Mouse (Mus musculus): ENCODE data around the gene Fxyd1. TPM values are rescaled to one million over a fixed set of nuclear protein-coding genes. Genes with fewer than 3 reads are reported as not detected.

The Fxyd1 gene
- polyA plus RNA-seq, 1 experiment from 2014 or later = 21.8 TPM

- no peak overlapping the region for H3K9ac ChIP-seq (ENCODE audit: low read length)
- no peak overlapping the region for H3K4me2 ChIP-seq (ENCODE audit: low read depth)
- H3K4me1 ChIP-seq (ENCODE audit: control insufficient read depth, insufficient read depth, low read length) = peaks cover 2% of the 10 kb centered on the region; the same call in 1 of the 2 replicates
- WGBS = 58% methylated on average over 7 of the region's 7 CpGs
- no peak for DNase-seq (ENCODE audit: low spot score)
- no peaks in the 10 kb centered on the region for H3K27me3 ChIP-seq (ENCODE audit: control insufficient read depth, insufficient read depth, low read length)
- no peak for ATAC-seq (ENCODE audit: insufficient read depth, low FRiP score, low TSS enrichment)
- no peaks in the 10 kb centered on the region for H3K36me3 ChIP-seq (ENCODE audit: control insufficient read depth, insufficient read depth, low read length)
- H3K9me3 ChIP-seq (ENCODE audit: control insufficient read depth, low read length) = no peaks in the 10 kb centered on the region
- H3K27ac ChIP-seq (ENCODE audit: low read depth, low read length) = 0 out of 2 replicates have a peak overlapping the region, but pooled peaks have one; percentile 6
- H3K4me3 ChIP-seq (ENCODE audit: low read depth, low read length) = no peak overlapping the region
Measured at GRCm38 (mm10) chr7:31074061-31074712, 17.2 kb upstream of the Fxyd1 start.

- Histone ChIP-seq H3K4me2 (ENCODE audit: low read depth) (no peak overlapping the region), H3K4me1 (ENCODE audit: control insufficient read depth, insufficient read depth, low read length) (peaks cover 2% of the 10 kb centered on the region; the same call in 1 of the 2 replicates), H3K27me3 (ENCODE audit: control insufficient read depth, insufficient read depth, low read length) (no peaks in the 10 kb centered on the region), H3K36me3 (ENCODE audit: control insufficient read depth, insufficient read depth, low read length) (no peaks in the 10 kb centered on the region), H3K27ac (ENCODE audit: low read depth, low read length) (no peak overlapping the region), H3K9me3 (ENCODE audit: control insufficient read depth, low read length) (no peaks in the 10 kb centered on the region), H3K9ac (ENCODE audit: low read length) (no peak overlapping the region), H3K4me3 (ENCODE audit: low read depth, low read length) (no peak overlapping the region)
- no peak for DNase-seq (ENCODE audit: low spot score)
- no peak for ATAC-seq (ENCODE audit: insufficient read depth, low FRiP score, low TSS enrichment)
Measured at GRCm38 (mm10) chr7:31073546-31073945, 16.5 kb upstream of the Fxyd1 start.

- Histone ChIP-seq H3K4me2 (ENCODE audit: low read depth) (no peak overlapping the region), H3K27me3 (ENCODE audit: control insufficient read depth, insufficient read depth, low read length) (no peaks in the 10 kb centered on the region), H3K4me1 (ENCODE audit: control insufficient read depth, insufficient read depth, low read length) (peaks cover 2% of the 10 kb centered on the region; the same call in 1 of the 2 replicates), H3K4me3 (ENCODE audit: low read depth, low read length) (no peak overlapping the region), H3K36me3 (ENCODE audit: control insufficient read depth, insufficient read depth, low read length) (no peaks in the 10 kb centered on the region), H3K9me3 (ENCODE audit: control insufficient read depth, low read length) (no peaks in the 10 kb centered on the region), H3K27ac (ENCODE audit: low read depth, low read length) (no peak overlapping the region), H3K9ac (ENCODE audit: low read length) (no peak overlapping the region)
- ATAC-seq (ENCODE audit: insufficient read depth, low FRiP score, low TSS enrichment) (no peak), DNase-seq (ENCODE audit: low spot score) (no peak)
- 26% methylated on average over 9 of the region's 9 CpGs for WGBS
Measured at GRCm38 (mm10) chr7:31072326-31072725, 15.3 kb upstream of the Fxyd1 start.

- 83% methylated on average over 6 of the region's 6 CpGs for WGBS
- DNase-seq (ENCODE audit: low spot score) (no peak), ATAC-seq (ENCODE audit: insufficient read depth, low FRiP score, low TSS enrichment) (no peak)
- Histone ChIP-seq H3K9ac (ENCODE audit: low read length) (no peak overlapping the region), H3K4me3 (ENCODE audit: low read depth, low read length) (no peak overlapping the region), H3K27me3 (ENCODE audit: control insufficient read depth, insufficient read depth, low read length) (no peaks in the 10 kb centered on the region), H3K4me2 (ENCODE audit: low read depth) (no peak overlapping the region), H3K36me3 (ENCODE audit: control insufficient read depth, insufficient read depth, low read length) (no peaks in the 10 kb centered on the region), H3K27ac (ENCODE audit: low read depth, low read length) (no peak overlapping the region), H3K4me1 (ENCODE audit: control insufficient read depth, insufficient read depth, low read length) (0 out of 2 replicates have a peak, but pooled peaks cover 2% of the 10 kb centered on the region), H3K9me3 (ENCODE audit: control insufficient read depth, low read length) (no peaks in the 10 kb centered on the region)
Measured at GRCm38 (mm10) chr7:31070324-31070723, 13.3 kb upstream of the Fxyd1 start.

- Histone ChIP-seq H3K27ac (ENCODE audit: low read depth, low read length) (no peak overlapping the region), H3K9ac (ENCODE audit: low read length) (no peak overlapping the region), H3K4me1 (ENCODE audit: control insufficient read depth, insufficient read depth, low read length) (0 out of 2 replicates have a peak, but pooled peaks cover 2% of the 10 kb centered on the region), H3K4me3 (ENCODE audit: low read depth, low read length) (no peak overlapping the region), H3K27me3 (ENCODE audit: control insufficient read depth, insufficient read depth, low read length) (no peaks in the 10 kb centered on the region), H3K4me2 (ENCODE audit: low read depth) (no peak overlapping the region), H3K9me3 (ENCODE audit: control insufficient read depth, low read length) (no peaks in the 10 kb centered on the region), H3K36me3 (ENCODE audit: control insufficient read depth, insufficient read depth, low read length) (no peaks in the 10 kb centered on the region)
- DNase-seq (ENCODE audit: low spot score) = no peak
- ATAC-seq (ENCODE audit: insufficient read depth, low FRiP score, low TSS enrichment) = no peak
- WGBS = 88% methylated on average over 14 of the region's 14 CpGs
Measured at GRCm38 (mm10) chr7:31069491-31069890, 12.5 kb upstream of the Fxyd1 start.

- no peaks in the 10 kb centered on the region for H3K36me3 ChIP-seq (ENCODE audit: control insufficient read depth, insufficient read depth, low read length)
- no peak overlapping the region for H3K27ac ChIP-seq (ENCODE audit: low read depth, low read length)
- 0 out of 2 replicates have a peak, but pooled peaks cover 2% of the 10 kb centered on the region for H3K4me1 ChIP-seq (ENCODE audit: control insufficient read depth, insufficient read depth, low read length)
- H3K9ac ChIP-seq (ENCODE audit: low read length) = 0 out of 2 replicates have a peak overlapping the region, but pooled peaks have one; percentile 26
- DNase-seq (ENCODE audit: low spot score) (no peak), ATAC-seq (ENCODE audit: insufficient read depth, low FRiP score, low TSS enrichment) (no peak)
- H3K9me3 ChIP-seq (ENCODE audit: control insufficient read depth, low read length) = no peaks in the 10 kb centered on the region
- no peak overlapping the region for H3K4me3 ChIP-seq (ENCODE audit: low read depth, low read length)
- H3K27me3 ChIP-seq (ENCODE audit: control insufficient read depth, insufficient read depth, low read length) = no peaks in the 10 kb centered on the region
- 49% methylated on average over 5 of the region's 5 CpGs for WGBS
- no peak overlapping the region for H3K4me2 ChIP-seq (ENCODE audit: low read depth)
Measured at GRCm38 (mm10) chr7:31067836-31068235, 10.8 kb upstream of the Fxyd1 start.

GRCm38 (mm10) chr7:31063074-31063560, 6.1 kb upstream of the Fxyd1 start:
- Histone ChIP-seq H3K9ac (ENCODE audit: low read length) (no peak overlapping the region), H3K27me3 (ENCODE audit: control insufficient read depth, insufficient read depth, low read length) (no peaks in the 10 kb centered on the region), H3K9me3 (ENCODE audit: control insufficient read depth, low read length) (no peaks in the 10 kb centered on the region), H3K4me1 (ENCODE audit: control insufficient read depth, insufficient read depth, low read length) (no peaks in the 10 kb centered on the region), H3K4me2 (ENCODE audit: low read depth) (no peak overlapping the region), H3K4me3 (ENCODE audit: low read depth, low read length) (no peak overlapping the region), H3K36me3 (ENCODE audit: control insufficient read depth, insufficient read depth, low read length) (no peaks in the 10 kb centered on the region), H3K27ac (ENCODE audit: low read depth, low read length) (no peak overlapping the region)
- no peak for ATAC-seq (ENCODE audit: insufficient read depth, low FRiP score, low TSS enrichment)
- 88% methylated on average over 12 of the region's 12 CpGs for WGBS
- no peak for DNase-seq (ENCODE audit: low spot score)

- no peak overlapping the region for H3K27ac ChIP-seq (ENCODE audit: low read depth, low read length)
- no peak overlapping the region for H3K9ac ChIP-seq (ENCODE audit: low read length)
- DNase-seq (ENCODE audit: low spot score) (no peak), ATAC-seq (ENCODE audit: insufficient read depth, low FRiP score, low TSS enrichment) (no peak)
- no peaks in the 10 kb centered on the region for H3K36me3 ChIP-seq (ENCODE audit: control insufficient read depth, insufficient read depth, low read length)
- H3K4me1 ChIP-seq (ENCODE audit: control insufficient read depth, insufficient read depth, low read length) = no peaks in the 10 kb centered on the region; the same call in 1 of the 2 replicates
- H3K4me3 ChIP-seq (ENCODE audit: low read depth, low read length) = no peak overlapping the region
- WGBS = 89% methylated on average over 7 of the region's 7 CpGs
- no peaks in the 10 kb centered on the region for H3K27me3 ChIP-seq (ENCODE audit: control insufficient read depth, insufficient read depth, low read length)
- H3K4me2 ChIP-seq (ENCODE audit: low read depth) = no peak overlapping the region; the same call in none of the 2 replicates
- H3K9me3 ChIP-seq (ENCODE audit: control insufficient read depth, low read length) = no peaks in the 10 kb centered on the region
Measured at GRCm38 (mm10) chr7:31060621-31061010, 3.6 kb upstream of the Fxyd1 start.

Data from neural tube, embryonic 11.5 days (tissue).